Mouse (Mus musculus) liver, embryonic 14.5 days (tissue): ENCODE measurements around the gene Relb. TPM values are rescaled to one million over a fixed set of nuclear protein-coding genes. Genes with fewer than 3 reads are reported as not detected.

Experiments
- ATAC-seq: fragments of 200-750 bp; cut with Nextera tagmentation; 2 replicates; pipeline ENCODE4 v1.8.0; 2017; ENCODE audit warnings: moderate number of reproducible peaks, mild to moderate bottlenecking, moderate library complexity; ENCODE audit not compliant: insufficient read depth
- DNase-seq, 3 experiments: peaks; one replicate each; pipeline ENCODE4 v3.0.0-alpha.2; 2012 to 2013; ENCODE audit warnings: low read depth in 3 of 3, low spot score in 3 of 3
- H3K27ac ChIP-seq: fragments of 300-500 bp; sonication (generic); 2 replicates; pipeline ENCODE4 v1.5.1; 2014; ENCODE audit warnings: moderate library complexity, mild to moderate bottlenecking, control low read depth, inconsistent platforms
- H3K27me3 ChIP-seq: fragments of 300-500 bp; sonication (generic); 2 replicates; pipeline ENCODE4 v1.6.1; 2014; ENCODE audit warnings: mild to moderate bottlenecking, low read length, moderate library complexity; ENCODE audit not compliant: control insufficient read depth, insufficient read depth
- H3K36me3 ChIP-seq: fragments of 300-500 bp; sonication (generic); replicated peaks from 2 replicates; pipeline ENCODE4 v1.6.1; 2014; ENCODE audit warnings: low read depth; ENCODE audit not compliant: control insufficient read depth, insufficient read depth
- H3K4me1 ChIP-seq, 2 experiments: fragments of 200-500 bp in 1 of 2; fragments of 300-500 bp in 1 of 2; sonication (generic) in 1 of 2; replicated peaks; 2 replicates each; pipeline ENCODE4 v1.6.1; 2012 to 2014; ENCODE audit warnings: antibody characterized with exemption in 1 of 2, inconsistent platforms in 1 of 2, low read length in 1 of 2; ENCODE audit not compliant: control insufficient read depth in 2 of 2, insufficient read depth in 2 of 2
- H3K4me2 ChIP-seq: fragments of 300-500 bp; sonication (generic); 2 replicates; pipeline ENCODE4 v1.6.1; 2014; ENCODE audit warnings: low read depth, mild to moderate bottlenecking, control low read depth, moderate library complexity
- H3K4me3 ChIP-seq, 2 experiments: fragments of 200-500 bp in 1 of 2; fragments of 300-500 bp in 1 of 2; sonication (generic) in 1 of 2; 2 replicates each; pipeline ENCODE4 v1.5.1; 2012 to 2014; ENCODE audit warnings: low read depth in 2 of 2, low read length in 2 of 2, mild to moderate bottlenecking in 2 of 2, control low read depth in 1 of 2, inconsistent platforms in 1 of 2, moderate library complexity in 1 of 2; ENCODE audit not compliant: insufficient read depth in 1 of 2
- H3K9ac ChIP-seq: fragments of 300-500 bp; sonication (generic); replicated peaks from 2 replicates; pipeline ENCODE4 v1.6.1; 2014; ENCODE audit warnings: mild to moderate bottlenecking, control low read depth, moderate library complexity
- H3K9me3 ChIP-seq: fragments of 300-500 bp; sonication (generic); 2 replicates; pipeline ENCODE4 v1.6.1; 2016; ENCODE audit warnings: low read length, mixed read lengths; ENCODE audit not compliant: control insufficient read depth
- CTCF ChIP-seq: IDR thresholded peaks from 2 replicates; pipeline ENCODE4 v1.5.1; 2016; ENCODE audit warnings: antibody characterized with exemption, low read depth, control low read depth
- EP300 ChIP-seq: IDR thresholded peaks from 2 replicates; pipeline ENCODE4 v1.6.1; 2016; ENCODE audit warnings: antibody characterized with exemption, low read depth
- WGBS: fragments of 180-500 bp; shearing (Covaris S2); extraction: QIAGEN DNeasy Blood & Tissue Kit; methylation state at CpG from one replicate; pipeline ENCODE4 v1.1.7; 2014; ENCODE audit not compliant: insufficient replicate concordance; 5-methylcytosine and 5-hydroxymethylcytosine counted together
- polyA plus RNA-seq, 2 experiments: library from polyadenylated mRNA; depleted of rRNA in 1 of 2; stranded (reverse) in 1 of 2; unstranded in 1 of 2; fragments of >200 nt; fragmentation: Nextera tagmentation in 1 of 2; extraction: Ambion mirVana in 1 of 2; gene quantifications; 2 replicates each; pipeline versions ENCODE4 v1.2.1 to v1.2.3; 2012 to 2014

The Relb gene
- polyA plus RNA-seq, 2 experiments = 0.89 to 1.1 TPM

GRCm38 (mm10) chr7:19673083-19673699 lies 44.0 kb upstream of the Relb start:
- Histone ChIP-seq H3K4me1 (peaks cover 0 to 11% of the 10 kb centered on the region in 2 experiments; a peak in 2 of 4 replicates), H3K36me3 (no peaks in the 10 kb centered on the region), H3K27me3 (no peaks in the 10 kb centered on the region), H3K9me3 (no peaks in the 10 kb centered on the region), H3K27ac (no peak overlapping the region), H3K9ac (no peak overlapping the region), H3K4me3 (no peak overlapping the region), H3K4me2 (no peak overlapping the region)
- no peak for TF ChIP-seq CTCF
- DNase-seq (no peak), ATAC-seq (no peak)
- 57% methylated on average over 14 of the region's 14 CpGs for WGBS

GRCm38 (mm10) chr7:19671511-19671910 lies 42.3 kb upstream of the Relb start:
- no peak overlapping the region for H3K4me2 ChIP-seq
- H3K4me1 ChIP-seq = peaks cover 0 to 7% of the 10 kb centered on the region in 2 experiments; a peak in 2 of 4 replicates
- 70% methylated on average over 10 of the region's 10 CpGs for WGBS
- no peaks in the 10 kb centered on the region for H3K36me3 ChIP-seq
- H3K27me3 ChIP-seq = no peaks in the 10 kb centered on the region
- H3K27ac ChIP-seq = no peak overlapping the region
- DNase-seq = no peak
- no peaks in the 10 kb centered on the region for H3K9me3 ChIP-seq
- H3K4me3 ChIP-seq = no peak overlapping the region
- no peak for ATAC-seq
- TF ChIP-seq CTCF = no peak
- no peak for TF ChIP-seq EP300
- H3K9ac ChIP-seq = no peak overlapping the region

GRCm38 (mm10) chr7:19668947-19669721 lies 39.9 kb upstream of the Relb start:
- no peak overlapping the region; the same call in 1 of the 2 replicates for H3K27ac ChIP-seq
- peaks cover 7 to 11% of the 10 kb centered on the region in 2 experiments for H3K4me1 ChIP-seq
- H3K9ac ChIP-seq = no peak overlapping the region
- H3K27me3 ChIP-seq = no peaks in the 10 kb centered on the region
- peak overlapping the region; percentile 43 for H3K4me2 ChIP-seq
- DNase-seq = peak; percentile 77 to 84 (median 79)
- no peaks in the 10 kb centered on the region for H3K9me3 ChIP-seq
- TF ChIP-seq CTCF (peak; percentile 98), EP300 (no peak)
- peak; percentile 45 for ATAC-seq
- H3K36me3 ChIP-seq = no peaks in the 10 kb centered on the region
- H3K4me3 ChIP-seq = no peak overlapping the region
- WGBS = 5% methylated on average over 10 of the region's 10 CpGs

GRCm38 (mm10) chr7:19667434-19667833 lies 38.2 kb upstream of the Relb start:
- no peaks in the 10 kb centered on the region for H3K27me3 ChIP-seq
- ATAC-seq (no peak), DNase-seq (no peak)
- no peak overlapping the region for H3K27ac ChIP-seq
- TF ChIP-seq EP300 (no peak), CTCF (no peak)
- no peak overlapping the region for H3K4me2 ChIP-seq
- no peak overlapping the region for H3K4me3 ChIP-seq
- no peaks in the 10 kb centered on the region for H3K9me3 ChIP-seq
- WGBS = 66% methylated on average over 2 of the region's 2 CpGs
- no peak overlapping the region for H3K9ac ChIP-seq
- H3K4me1 ChIP-seq = peaks cover 14 to 19% of the 10 kb centered on the region in 2 experiments
- peaks cover 2% of the 10 kb centered on the region; the same call in 1 of the 2 replicates for H3K36me3 ChIP-seq

GRCm38 (mm10) chr7:19666750-19667149 lies 37.5 kb upstream of the Relb start:
- H3K27ac ChIP-seq = no peak overlapping the region
- no peak overlapping the region for H3K4me3 ChIP-seq
- no peak for TF ChIP-seq EP300
- peak; percentile 52 for TF ChIP-seq CTCF
- H3K27me3 ChIP-seq = no peaks in the 10 kb centered on the region
- peaks cover 5% of the 10 kb centered on the region for H3K36me3 ChIP-seq
- H3K4me1 ChIP-seq = peaks cover 14 to 19% of the 10 kb centered on the region in 2 experiments
- H3K9me3 ChIP-seq = no peaks in the 10 kb centered on the region
- ATAC-seq (no peak), DNase-seq (no peak)
- H3K4me2 ChIP-seq = no peak overlapping the region
- whole genome bisulfite sequencing = 53% methylated on average over 3 of the region's 3 CpGs
- no peak overlapping the region for H3K9ac ChIP-seq
